Mouse (Mus musculus): ENCODE measurements around the gene Aldh3b1. TPM values are rescaled to one million over a fixed set of nuclear protein-coding genes. Genes with fewer than 3 reads are reported as not detected.

The Aldh3b1 gene
- total RNA-seq, 1 experiment from 2014 or later: 74.4 TPM

DNA sequence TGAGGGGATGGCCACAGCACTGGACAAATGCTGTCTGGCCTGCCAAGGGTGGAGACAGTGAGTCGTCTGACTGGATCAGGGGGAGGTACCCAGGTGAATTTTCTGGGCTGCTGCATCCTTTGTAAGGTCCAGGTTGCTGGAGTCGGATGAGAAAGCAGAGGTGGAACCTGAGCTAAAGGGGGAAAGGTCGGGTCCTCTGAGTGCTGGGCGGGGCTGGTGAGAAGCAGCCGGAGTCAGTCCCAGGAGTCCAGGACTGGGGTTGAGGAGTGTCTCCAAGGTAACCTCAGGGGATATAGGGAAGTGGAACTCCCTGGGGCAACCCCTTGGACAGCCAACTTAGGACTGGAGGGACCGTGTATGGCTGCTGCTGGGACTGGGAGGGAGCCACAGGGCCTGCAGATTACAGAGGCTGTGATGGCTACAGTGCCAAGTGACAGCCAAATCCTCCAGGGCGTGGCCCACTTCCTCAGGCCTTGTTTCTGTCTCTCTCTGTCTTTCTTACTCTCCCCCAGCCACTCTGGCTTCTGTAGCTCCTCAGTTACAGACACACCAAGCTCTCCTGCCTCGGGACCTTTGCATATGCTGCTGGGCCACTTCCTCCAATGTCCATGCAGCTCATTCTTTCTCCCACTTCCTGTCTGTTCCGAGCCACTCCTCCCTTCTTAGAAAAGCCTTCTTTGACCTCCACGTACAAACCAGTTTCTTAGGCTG lies 6.8 kb downstream of the Aldh3b1 start:
- peak; percentile 23; the same call in 1 of the 2 replicates for ATAC-seq (replicated peaks; ENCODE audit: insufficient number of reproducible peaks, low FRiP score, low TSS enrichment, poor library complexity, severe bottlenecking)

DNA sequence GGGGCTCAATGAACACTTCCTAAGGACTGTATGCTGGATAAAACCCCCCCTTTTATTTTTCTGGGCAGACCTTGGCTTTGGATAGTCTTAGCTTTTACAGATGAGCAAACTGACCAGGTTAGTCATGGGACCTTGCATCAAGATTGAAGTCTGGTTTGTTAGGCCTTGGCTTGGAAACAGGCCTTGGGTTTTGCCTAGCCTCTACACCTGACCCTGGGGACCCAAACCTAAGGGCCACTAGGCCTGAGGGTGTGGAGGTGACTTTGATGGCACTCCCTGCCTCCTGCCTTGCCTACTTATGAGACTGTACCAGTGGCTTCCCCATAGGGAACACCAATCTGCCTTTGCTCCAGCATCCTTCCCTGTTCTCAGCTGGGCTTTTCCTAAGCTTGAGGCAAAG lies 9.7 kb downstream of the Aldh3b1 start:
- no peak for ATAC-seq (replicated peaks; ENCODE audit: insufficient number of reproducible peaks, low FRiP score, low TSS enrichment, poor library complexity, severe bottlenecking)

DNA sequence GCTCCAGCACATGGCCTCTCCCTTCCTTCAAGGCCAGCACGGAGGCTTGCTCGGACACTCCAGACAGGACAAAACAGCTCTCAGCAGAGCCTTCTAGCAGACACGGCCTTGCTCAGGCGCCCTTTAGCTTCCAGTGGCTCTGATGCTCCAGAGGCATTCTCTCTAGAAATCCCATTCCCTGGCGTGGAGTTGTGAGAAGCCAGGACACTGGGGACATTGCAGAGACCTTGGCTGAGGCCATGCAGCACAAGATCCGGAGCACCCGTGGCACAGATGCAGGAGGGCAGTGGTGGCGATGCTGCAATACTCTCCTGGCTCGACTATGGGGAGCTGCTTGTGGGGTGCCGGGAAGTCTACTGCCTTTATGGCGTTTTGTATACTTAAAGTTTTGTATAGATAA lies 12.9 kb downstream of the Aldh3b1 start:
- no peak for ATAC-seq (replicated peaks; ENCODE audit: insufficient number of reproducible peaks, low FRiP score, low TSS enrichment, poor library complexity, severe bottlenecking)

DNA sequence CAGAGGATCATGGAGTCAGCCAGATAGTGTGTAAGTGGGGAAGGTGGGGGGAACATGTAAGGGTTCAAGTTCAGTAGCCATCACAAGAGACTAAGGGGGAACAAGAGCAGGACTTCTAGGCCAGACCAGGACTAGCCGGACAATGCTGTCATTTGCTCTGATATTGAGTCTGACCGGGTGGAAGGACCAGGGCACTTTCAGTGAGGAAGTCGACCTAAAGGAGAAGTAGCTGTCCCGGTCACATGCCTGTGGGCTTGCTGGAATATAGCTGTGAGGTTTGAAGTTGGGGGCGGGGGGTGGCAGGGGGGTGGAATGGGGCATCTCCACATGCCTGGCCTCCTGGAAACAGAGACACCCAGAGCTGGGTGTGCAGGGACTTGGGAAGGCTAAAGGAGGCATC lies 15.1 kb downstream of the Aldh3b1 start:
- 0 out of 2 replicates have a peak, but pooled peaks have one; percentile 26 for ATAC-seq (replicated peaks; ENCODE audit: insufficient number of reproducible peaks, low FRiP score, low TSS enrichment, poor library complexity, severe bottlenecking)

DNA sequence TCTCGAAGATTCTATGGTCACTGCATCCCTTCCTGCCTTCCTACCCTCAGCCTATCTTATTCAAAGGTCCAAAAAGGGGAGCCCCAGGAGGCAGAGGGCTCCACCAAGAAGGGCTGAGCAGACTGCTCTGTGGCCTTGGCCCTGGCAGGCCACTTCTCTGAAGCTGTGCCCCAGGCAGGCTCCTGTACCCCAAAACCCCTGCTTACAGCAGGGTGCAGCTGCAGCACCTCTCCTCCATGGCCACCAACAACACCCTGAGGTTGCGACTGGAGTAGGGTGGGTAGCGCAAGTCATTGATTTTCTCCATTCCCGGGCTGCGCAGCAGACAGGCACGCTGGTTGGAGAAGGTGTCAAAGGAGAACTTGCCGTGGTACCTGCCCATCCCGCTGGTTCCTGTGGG lies 15.9 kb downstream of the Aldh3b1 start:
- no peak for ATAC-seq (replicated peaks; ENCODE audit: insufficient number of reproducible peaks, low FRiP score, low TSS enrichment, poor library complexity, severe bottlenecking)

DNA sequence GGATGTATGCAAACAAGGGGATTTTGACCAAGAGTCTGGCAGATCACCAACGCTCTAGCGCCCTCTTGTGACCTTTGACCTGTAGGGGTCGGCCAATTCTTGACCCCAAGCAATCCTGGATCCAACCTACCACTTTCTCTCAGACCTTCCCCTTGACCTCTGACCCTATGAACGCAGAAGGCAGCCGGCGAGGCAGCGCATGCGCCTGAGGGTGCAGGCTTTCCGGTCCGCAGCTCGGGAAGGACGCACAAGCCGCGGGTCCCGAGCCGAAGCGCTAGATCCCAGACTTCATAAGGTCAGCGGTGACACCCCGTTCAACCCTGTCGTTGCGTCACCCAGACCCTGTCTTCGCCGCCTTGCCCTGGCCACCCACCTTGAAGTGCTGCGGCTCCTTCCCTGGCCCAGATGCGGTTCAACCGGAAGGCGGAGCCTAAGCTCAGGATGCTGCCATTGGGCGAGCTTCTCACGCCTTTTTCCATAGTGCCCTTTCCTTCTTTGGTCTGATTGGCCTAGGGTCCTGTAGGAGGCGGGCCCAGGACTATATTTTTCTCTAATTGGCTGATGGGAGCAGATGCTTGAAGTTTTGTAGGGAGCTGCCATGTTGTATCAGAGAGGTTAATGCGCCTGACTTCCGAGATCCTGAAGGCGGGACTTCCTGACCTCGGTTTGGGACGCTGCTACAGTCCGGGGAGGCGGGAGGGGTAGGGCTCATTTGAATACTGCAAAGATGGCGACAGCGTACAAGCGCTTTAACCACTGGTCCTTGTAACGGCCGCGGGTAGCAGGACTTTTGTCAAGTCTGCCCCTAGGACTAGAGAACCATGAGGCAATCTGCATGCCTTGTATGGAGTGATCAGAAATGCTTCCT lies 17.0 kb downstream of the Aldh3b1 start, which contains the start of gene Ndufs8:
TSS of gene Ndufs8 (minus strand) at position 438 of the 868 bp plus-strand sequence.
- peak; percentile 90 for ATAC-seq (replicated peaks; ENCODE audit: insufficient number of reproducible peaks, low FRiP score, low TSS enrichment, poor library complexity, severe bottlenecking)

DNA sequence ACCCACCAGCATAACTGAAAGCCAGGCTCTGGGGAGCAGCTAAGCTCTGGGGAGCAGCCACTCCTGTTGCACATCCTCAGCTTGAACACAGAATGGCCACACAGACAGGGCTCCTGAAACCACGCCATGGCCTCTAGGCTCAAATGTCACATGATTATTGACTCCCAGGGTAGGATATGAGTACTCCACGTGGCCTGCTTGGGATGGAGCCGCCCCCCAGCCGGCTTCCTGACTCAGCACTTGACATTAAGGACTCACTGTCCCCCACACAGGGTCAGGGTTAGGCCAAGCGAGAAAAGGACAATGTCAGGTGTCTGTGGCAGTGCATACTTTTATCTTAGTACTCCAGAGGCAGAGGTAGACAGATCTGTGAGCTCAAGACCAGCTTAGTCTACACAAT lies 19.4 kb downstream of the Aldh3b1 start:
- ATAC-seq (replicated peaks; ENCODE audit: insufficient number of reproducible peaks, low FRiP score, low TSS enrichment, poor library complexity, severe bottlenecking): no peak

DNA sequence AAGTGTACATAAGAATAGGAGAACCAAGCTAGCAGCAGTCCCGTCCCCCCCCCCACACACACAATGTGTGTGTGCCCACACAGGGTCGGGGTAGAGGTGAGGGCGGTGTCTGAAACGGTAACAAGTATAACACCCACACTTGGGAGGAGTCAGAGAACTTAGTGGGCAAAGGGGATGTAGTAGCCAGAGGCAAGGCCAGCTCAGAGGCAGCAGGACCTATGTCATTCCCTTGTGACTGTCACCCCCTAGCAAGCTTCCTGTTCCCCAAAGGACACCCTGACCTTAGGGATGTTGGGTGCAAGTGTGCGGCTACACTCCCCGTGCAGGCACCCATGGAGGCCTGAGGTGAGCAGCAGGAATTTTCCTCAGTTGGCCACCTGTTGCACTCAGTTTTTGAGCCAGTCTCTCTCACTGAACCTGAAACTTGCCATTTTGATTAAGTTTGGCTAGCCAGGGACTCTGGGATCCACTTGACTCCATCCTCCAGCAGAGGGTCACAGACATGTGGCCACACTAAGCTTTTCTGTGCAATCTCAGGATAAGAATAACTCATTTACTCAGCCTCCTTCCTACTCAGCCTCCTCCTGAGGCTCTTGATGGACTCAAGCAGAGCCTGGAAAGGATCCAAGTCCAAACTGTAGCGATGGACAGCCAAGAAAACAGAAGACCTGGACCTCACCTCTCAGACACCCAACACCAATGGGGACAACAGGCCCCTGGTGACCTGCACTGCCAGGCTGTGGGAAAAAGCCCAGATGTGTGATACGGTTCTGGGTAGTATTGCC lies 21.5 kb downstream of the Aldh3b1 start:
- ATAC-seq (replicated peaks; ENCODE audit: insufficient number of reproducible peaks, low FRiP score, low TSS enrichment, poor library complexity, severe bottlenecking): no peak

DNA sequence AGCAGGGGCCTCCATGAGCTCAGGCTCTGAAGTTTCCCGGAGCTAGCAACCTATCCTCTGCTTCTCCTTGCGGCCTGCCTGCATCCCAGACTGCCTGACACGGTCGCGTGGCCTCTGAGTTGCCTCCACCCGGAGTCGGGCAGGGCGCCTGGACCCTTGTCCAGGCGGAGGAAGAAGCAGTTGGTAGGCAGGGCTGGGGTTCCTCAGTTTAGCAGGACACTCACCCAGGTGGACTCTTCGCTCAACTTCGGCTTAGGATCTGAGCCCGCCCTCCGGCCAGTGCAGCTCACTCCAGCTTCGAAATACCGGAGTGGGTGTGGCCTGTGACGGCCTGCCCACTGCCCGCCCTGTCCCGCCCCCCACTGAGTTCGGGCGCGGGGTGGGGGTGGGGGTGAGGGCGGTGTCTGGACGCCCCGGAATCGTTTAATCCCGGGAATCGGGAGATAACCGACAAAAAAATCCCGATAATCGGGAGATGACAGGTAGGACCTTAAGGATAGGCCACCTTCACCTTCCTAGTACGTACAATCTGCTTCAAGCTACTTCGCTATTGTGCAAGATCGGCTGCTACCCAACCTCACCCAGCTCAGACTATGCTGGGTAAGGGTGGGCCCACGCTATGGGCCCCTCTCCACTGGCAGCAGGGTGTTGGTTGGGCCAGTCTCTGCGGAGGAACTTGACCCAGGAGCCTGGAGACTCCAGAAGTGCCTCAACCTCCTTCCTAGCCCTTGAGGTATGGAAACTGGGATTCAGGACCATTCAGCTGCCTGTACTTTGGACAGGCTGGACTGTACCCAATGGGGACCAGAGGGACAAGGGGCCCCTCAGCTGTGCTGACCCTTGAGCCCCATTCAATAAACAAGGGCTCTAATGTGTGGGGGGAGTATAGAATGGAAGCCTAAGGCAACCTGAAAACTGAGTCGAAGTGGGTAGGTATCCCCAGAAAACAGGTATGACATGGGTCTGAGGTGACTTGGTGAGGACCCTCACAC lies 22.5 kb downstream of the Aldh3b1 start, which contains the start of gene Tcirg1:
TSS of gene Tcirg1 (minus strand) at position 339 of the 992 bp plus-strand sequence.
- peak; percentile 55 for ATAC-seq (replicated peaks; ENCODE audit: insufficient number of reproducible peaks, low FRiP score, low TSS enrichment, poor library complexity, severe bottlenecking)

DNA sequence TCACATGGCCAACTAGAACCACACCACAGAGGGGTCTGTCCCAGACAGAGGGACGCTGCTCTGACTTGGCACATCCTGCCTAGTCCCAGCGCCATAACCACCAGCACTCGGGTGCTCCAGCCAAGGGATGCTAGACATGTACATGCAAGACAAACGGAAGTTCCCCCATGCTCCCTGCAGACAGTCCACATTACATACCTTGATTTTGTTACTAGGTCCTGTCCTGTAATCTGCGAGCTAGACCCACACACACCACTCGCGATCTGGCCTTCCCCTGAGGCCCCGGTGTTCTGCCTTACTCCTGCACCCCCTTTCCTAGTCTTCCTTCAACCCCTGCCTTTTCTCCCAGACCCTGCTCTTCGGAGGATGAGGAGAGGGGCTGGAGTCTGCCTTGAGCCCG lies 23.3 kb downstream of the Aldh3b1 start:
- no peak for ATAC-seq (replicated peaks; ENCODE audit: insufficient number of reproducible peaks, low FRiP score, low TSS enrichment, poor library complexity, severe bottlenecking)

DNA sequence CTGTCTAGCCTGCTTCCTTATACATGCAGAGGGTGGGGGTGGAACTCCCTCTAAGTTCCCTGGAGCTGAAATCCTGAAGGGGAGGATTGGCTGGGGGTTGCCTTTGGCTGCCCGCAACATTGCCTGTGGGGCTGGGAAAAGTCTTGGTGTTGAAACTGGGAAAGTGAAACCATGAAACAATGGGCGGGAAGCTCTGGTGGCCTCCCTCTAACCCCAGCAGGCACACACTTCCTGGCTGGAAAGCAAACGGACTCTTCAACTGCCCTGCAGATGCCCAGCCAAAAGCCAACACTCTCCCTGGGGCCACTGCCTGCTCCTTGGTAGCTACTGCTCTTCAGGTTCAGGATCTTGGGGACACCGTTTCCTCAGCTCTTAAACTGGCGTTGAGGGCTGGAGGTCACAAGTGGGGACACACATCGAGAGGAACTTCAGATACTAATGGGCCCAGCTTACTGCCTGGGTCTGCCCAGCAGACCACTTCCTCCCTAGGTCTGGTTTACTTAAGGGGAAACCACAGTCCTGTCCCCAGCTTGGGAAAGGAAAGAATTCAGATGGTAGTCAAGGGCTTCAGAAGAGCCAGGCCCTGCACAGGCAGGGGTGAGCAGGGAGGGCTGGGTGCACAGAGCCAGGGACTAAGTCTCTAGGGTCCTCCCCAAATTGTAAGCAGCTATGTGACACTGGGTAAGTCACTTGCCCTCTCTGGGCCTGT lies 24.2 kb downstream of the Aldh3b1 start:
- ATAC-seq (replicated peaks; ENCODE audit: insufficient number of reproducible peaks, low FRiP score, low TSS enrichment, poor library complexity, severe bottlenecking): peak; percentile 28; the same call in 1 of the 2 replicates

DNA sequence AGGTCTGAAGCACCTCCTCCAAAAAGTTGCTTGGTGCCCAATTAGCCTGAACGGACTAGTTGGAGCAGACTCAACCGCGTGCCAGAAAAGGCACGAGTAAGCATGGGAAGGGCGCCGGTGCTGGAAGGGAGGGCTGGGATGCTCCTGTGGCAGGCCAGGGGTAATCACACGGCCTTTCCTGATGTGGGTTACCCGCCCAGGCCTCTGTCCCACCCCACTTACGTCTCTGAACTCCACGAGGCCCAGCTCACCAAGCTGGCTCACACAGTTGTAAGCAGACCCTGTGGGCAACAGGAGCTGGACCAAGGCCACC lies 25.3 kb downstream of the Aldh3b1 start:
- no peak for ATAC-seq (replicated peaks; ENCODE audit: insufficient number of reproducible peaks, low FRiP score, low TSS enrichment, poor library complexity, severe bottlenecking)

DNA sequence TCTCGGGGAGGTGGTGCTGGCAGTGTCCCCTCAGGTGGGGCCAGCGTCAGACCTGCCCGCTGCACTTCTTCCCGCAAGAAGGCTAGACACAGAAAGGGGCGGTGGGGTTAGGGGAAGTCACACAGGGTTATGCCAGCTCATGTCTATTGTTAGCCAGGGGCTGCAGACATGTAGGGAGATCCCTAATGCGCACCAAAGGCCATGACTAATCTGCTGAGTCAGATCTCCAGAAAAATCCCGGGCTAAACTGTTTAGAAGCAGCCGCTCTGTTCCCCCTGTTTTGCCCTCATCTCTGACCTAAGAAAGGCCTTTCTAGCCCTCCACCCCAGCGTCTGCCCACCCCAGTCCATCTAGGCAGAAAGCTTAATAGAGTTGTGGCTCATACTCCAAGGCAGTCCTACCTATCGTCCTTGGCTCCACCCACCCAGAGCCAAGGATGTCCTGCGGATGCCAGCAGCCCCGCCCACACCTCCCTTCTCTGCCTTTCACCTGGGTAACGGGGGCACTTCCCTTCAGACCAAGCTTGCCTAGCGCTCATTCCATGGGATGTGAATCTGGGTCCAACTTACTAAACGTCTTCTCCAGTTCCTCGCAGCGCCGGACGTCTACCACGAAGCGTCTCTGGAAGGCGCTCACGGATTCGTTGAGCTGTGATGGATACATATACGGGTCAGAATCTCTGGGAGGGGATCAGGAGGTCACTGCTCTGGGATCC lies 25.8 kb downstream of the Aldh3b1 start:
- ATAC-seq (replicated peaks; ENCODE audit: insufficient number of reproducible peaks, low FRiP score, low TSS enrichment, poor library complexity, severe bottlenecking): no peak

DNA sequence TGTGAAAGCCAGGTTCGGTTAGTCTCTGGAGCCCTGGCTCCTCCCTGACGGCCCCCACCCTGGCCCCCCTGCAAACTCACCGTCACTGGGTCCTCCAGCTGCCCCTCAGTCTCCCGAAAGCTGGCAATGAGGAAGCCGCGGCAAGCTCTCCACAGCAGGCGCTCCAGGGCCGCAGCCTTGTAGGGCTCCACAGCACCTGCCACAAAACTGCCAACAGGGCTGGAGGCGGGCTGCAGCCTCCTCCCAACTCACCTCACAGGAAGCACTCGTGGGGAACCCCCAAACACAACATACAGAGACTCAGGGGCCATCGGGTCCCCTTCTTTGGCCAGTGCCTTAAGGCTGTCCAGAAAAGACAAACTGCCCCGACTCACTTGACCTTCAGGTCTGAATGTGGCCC lies 26.6 kb downstream of the Aldh3b1 start:
- no peak for ATAC-seq (replicated peaks; ENCODE audit: insufficient number of reproducible peaks, low FRiP score, low TSS enrichment, poor library complexity, severe bottlenecking)

DNA sequence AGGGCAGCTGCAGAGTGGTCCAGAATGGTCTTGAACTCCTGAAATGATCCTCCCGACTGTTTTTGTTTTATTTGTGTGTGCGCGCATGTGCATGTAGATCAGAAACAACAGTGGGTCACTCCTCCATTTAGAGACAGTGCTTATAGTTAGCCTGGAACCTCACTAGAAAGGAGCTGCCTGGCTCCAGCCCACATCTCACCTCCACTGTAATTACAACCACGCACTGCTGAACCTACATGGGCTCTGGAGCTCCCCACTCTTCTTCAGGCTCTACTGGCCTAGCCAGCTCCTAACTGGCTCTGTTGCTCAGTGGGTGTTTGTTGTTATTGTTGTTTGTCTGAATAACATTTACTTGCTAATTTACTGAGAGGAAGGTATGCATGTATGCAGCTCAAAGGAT lies 30.0 kb downstream of the Aldh3b1 start:
- ATAC-seq (replicated peaks; ENCODE audit: insufficient number of reproducible peaks, low FRiP score, low TSS enrichment, poor library complexity, severe bottlenecking): no peak

DNA sequence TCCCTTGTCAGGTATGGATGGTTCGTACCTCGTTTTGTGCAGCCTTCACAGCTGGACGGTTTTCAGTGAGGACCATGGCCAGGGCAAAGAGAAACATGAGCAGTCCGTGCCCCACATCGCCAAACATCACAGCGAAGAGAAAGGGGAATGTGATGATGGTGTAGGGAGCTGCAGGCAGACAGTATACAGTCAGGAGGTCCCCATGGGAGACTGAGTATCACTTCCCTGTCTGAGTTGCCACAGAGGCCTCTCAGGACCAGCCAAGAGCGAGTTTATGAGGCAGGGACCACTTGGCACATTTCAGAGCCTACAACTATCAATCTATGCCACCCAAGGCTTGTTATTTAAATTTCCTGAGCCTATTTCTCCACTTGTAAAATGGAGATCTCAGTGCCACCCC lies 30.7 kb downstream of the Aldh3b1 start:
- 0 out of 2 replicates have a peak, but pooled peaks have one; percentile 37 for ATAC-seq (replicated peaks; ENCODE audit: insufficient number of reproducible peaks, low FRiP score, low TSS enrichment, poor library complexity, severe bottlenecking)

DNA sequence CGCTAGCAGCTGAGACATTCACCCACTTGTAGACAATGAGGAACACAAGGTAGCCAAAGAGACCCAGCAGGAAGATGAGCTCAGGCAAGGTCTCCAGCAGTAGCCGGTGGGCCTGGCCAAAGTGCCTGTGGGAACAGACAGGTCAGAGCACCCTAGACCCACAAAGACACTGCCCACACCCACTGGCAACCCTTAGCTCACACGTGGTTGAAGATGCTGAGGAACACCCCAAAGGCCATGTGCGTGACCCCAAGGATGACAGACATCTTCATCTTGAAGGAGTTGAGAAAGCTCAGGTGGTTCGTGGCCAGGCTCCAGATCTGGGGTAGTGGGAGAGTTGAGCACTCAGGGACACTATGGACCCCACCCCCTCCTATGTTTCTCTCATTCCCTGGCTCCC lies 32.1 kb downstream of the Aldh3b1 start:
- ATAC-seq (replicated peaks; ENCODE audit: insufficient number of reproducible peaks, low FRiP score, low TSS enrichment, poor library complexity, severe bottlenecking): no peak

All from monocyte, adult 5-6 weeks (primary cell).